Mouse (Mus musculus): ENCODE results near the gene Zfp711.

GRCm38 (mm10) chrX:112675525-112675924 is 75.2 kb downstream of the Zfp711 start:
- TF ChIP-seq CTCF (IDR thresholded peaks at IDR 0.05; ENCODE audit: extremely low read depth, insufficient read depth, insufficient read length, insufficient replicate concordance): no peak
- TF ChIP-seq POLR2A (IDR thresholded peaks at IDR 0.05; ENCODE audit: low read depth, low read length): no peak

All from spleen, adult 2 months (tissue).